Mouse (Mus musculus) kidney, postnatal 36 days (tissue): ENCODE data around the gene Usp24.
A peak's percentile ranks its signal among the peaks of the same experiment; 100 is the strongest.

ENCODE experiments used
- DNase-seq, 2 experiments: peaks; one replicate each; pipeline ENCODE4 v3.0.0; 2021 to 2022; ENCODE audit warnings: mixed read lengths in 2 of 2

Usp24 gene

DNA sequence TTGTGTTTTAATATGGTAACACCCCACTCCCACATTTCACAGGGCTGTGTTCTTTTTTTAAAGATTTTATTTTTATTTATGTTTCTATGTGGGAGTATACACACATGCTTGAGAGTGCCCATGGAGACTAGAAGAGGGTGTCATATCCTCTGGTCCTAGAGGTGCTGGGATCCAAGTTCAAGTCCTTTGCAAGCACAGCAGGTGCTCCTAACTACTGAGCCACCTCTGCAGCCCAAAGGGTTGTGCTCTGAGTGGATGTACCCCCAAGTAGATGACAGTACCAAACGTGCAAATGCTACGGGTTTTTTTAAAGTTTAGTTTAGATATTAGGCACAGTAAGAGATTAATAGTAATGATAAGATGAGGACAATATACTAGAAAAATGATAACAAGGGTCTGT lies 119.4 kb downstream of the Usp24 start:
- no peak for DNase-seq

DNA sequence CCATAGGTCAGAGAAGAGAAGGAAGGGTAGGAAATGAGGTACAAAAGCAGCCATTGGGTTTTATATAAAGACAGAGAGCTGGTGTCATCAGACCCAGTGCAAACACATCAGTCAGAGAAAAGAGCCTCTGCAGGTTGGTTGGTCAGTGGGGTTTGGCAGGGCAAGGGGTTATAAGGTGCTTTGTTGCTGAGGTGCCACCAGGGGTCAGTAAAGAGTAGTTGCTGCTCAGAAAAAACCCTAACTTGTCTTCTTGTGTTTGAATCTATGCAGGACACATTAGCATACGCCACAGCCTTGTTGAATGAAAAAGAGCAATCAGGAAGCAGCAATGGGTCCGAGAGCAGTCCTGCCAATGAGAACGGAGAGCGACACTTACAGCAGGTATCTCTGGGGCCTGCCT lies 120.5 kb downstream of the Usp24 start:
- peak in 1 of 2 experiments; percentile 35 for DNase-seq

DNA sequence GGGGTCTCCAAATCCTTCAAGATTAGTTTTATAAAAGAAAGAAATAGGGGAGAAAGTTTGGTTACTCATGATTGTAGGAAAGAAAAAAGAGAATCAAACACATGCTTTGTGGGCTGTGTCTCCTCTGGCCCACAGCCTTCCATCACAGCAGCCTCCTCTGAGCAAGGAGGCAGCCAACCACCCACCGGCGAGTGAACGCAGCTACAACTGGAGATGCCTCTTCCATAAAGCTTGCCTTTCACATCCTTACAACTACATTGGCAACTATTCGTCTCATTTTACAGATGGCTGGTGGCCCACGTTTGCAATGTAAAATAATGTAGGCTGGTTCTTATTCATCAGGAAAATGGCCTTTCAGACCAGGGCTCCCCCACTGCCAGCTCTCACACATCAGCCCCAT lies 121.2 kb downstream of the Usp24 start:
- DNase-seq: no peak

DNA sequence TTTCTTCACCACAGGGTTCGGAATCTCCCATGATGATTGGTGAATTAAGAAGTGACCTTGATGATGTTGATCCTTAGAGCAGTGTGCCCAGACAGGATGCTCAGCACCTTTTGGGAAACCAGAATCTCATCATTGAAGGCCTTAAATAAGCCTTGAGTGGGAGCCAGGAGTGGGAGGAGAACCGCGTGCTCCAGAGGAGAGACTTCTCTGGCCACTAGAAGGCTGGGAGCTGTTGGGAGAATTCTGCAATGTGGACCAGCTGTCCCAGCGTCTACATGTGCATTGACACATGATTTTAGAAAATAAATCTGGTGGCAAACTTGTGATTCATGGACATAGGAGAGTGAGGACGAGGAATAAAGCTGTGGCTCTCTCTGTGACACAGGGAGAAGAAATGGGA lies 122.8 kb downstream of the Usp24 start:
- DNase-seq: no peak

DNA sequence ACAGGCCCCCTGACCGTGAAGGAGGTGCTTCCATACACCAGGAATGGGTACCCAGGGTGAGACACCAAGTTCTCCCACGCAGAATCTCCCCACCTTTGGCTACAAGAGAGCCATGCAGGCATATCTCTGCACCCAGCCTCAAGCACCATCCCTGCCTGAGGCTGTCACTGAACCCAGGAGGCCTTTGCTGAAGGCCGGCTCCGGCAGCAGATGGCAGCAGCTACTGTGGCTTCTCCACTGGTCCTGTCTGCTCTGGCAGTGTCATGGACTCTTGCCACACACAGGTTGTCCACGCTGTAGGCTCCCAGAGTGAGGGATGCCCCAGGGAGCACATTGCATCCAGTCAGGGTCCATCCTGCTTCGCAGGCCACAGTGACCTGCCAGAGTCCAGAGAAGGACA lies 127.2 kb downstream of the Usp24 start:
- no peak for DNase-seq

DNA sequence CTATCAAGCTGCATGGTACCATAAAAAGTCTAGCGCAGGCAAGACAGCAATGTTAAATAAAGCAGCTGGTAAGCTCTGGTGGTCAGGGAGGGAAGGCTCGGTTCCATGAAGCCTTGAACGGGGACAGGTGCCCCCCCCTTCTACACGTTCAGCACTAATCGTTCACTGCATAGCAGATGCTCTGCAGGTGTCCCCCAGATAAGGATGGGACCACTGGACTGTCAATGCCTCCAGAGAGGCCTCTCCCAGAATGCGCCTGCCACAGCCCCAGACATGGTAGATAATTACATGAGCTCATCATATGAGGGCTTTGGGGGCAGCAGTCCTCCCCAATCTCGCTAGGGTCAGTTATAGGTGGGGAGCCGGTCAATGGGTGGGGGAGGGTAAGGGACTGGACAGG lies 133.3 kb downstream of the Usp24 start:
- no peak for DNase-seq

DNA sequence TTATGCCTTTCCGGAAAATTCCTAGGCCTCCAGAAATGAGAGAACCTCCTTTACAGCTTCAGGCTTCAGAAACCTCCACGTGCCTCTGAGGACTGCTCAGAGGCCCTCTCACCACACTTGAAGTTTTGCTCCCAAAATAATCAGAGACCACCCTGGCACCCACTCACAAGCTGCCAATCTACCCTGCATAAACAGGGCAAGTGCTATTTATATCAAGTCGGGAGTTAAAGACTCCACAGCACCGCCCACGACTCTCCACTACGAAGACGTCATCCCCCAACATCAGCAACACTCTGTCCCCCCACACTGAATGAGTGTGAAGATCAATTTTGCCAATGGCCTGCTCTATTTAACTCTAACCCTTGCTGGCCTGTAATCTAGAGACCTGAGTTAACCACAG lies 136.4 kb downstream of the Usp24 start:
- DNase-seq: no peak

DNA sequence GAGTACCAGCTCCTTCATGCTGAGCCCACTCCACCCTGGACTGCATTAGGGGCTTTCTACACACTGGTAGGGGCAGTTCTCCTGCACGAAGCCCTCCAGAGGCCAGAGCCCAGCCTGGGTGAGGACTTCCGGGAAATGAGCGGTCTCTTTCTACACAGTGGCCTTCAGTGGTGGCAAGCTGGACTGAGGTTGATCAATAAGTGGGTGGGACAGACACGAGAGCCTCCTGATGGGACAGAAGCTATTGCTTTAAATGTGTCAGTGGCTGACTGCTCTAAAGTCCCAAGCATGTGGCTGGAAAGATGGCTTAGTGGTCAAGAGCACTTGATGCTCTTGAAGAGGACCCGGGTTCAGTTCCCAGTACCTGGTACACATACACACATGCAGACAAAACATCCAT lies 137.1 kb downstream of the Usp24 start:
- no peak for DNase-seq

DNA sequence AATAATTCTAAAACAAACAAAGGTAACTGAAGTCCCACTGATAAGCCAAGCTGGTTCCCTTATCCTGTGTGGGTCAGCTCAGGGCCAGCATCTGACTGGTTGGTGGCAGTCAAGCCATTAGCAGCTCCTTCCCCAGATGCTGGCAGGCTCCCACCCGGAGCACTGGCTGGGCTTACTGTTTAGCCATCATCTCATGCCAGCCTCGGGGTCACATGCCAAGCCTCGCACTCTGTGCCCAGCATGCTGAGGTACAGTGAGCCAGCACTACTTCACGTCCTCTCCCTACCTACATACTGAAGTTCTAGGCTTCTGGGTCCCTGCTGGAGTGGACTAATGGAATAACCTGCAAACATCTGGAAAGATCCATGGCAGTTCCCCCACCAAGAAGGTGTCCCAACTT lies 137.5 kb downstream of the Usp24 start:
- no peak for DNase-seq

DNA sequence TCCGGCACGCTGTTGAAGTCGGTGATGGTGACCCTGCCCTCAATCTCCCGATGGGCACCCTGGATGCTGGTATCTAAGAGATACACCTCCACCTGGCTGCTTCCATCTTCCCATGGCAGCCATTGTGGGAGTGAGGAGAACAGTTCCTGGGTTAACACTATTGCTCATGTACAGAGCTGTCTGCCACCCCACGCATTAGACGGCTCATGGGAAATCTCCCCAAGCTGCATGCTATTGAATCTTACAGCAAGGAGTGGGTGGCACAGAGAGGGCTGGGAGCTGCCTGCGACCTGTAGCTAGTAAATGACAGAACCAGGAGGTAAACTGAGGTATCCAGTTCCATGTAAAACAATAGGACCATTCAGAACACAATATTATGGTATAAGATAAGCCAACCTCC lies 138.5 kb downstream of the Usp24 start:
- DNase-seq: no peak

DNA sequence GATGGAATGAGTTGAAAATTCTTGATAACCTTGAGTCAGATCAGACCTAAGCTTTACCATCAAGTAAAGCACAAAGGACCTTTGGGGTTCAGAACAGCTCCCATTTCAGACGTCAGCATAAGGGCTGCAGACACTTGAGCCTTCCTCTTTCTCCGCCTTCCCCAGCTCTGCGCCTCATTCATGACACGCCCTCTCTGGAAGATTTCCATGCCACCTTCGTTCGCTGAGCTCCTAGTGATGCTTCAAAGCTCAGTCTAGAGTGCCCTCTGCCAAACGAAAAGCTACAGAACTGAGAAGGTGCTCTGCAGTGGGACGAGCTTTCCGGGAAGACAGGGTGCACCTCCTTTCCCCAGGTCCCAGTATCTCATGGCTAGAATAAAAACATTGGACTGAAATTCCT lies 146.0 kb downstream of the Usp24 start:
- peak in 1 of 2 experiments; percentile 57 for DNase-seq

DNA sequence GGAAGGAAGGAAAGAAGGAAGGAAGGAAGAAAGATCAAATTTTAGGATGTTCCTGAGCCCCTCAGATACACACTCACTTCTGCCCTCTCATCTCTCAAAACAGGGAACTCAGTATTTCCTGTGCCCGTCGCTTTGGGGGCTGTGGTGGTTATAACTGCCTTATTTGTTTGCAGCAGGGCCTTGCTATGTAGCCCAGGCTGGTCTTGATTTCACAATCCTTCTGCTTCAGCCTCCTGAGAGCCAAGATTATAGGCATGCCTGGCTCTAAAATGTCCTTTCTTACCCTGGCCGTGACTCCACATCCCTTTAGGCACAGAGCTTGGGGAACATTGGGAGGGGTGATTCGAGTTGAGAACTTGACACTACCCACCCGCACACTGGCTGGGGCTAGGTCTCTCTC lies 146.5 kb downstream of the Usp24 start:
- DNase-seq: no peak

DNA sequence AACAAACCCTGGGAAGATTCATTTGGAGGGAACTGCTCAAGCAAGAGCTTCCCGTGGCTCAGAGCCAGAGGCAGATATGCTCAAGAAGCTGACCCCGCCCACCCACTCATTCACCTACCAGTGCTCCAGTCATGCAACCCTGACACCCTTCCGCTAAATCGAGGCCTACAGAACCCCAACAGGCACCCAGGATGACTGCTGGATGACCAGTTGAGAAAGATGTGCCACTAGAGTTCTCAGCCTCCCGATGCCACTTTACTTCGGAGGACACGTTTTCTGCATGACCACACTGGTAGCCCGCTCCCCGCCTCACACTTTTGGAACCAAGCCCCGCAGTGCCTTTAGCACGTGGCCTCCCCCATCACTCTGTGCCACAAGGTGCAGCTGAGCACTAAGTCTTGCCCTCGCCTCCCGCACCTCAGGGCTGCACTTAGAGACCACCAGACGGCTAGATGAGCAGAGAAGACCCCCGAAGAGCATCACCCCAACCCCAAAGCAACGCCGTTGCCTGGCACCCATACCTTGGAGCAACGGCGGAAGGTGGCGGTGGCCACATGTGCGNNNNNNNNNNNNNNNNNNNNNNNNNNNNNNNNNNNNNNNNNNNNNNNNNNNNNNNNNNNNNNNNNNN lies 147.3 kb downstream of the Usp24 start:
- DNase-seq: peak; percentile 32 to 47

DNA sequence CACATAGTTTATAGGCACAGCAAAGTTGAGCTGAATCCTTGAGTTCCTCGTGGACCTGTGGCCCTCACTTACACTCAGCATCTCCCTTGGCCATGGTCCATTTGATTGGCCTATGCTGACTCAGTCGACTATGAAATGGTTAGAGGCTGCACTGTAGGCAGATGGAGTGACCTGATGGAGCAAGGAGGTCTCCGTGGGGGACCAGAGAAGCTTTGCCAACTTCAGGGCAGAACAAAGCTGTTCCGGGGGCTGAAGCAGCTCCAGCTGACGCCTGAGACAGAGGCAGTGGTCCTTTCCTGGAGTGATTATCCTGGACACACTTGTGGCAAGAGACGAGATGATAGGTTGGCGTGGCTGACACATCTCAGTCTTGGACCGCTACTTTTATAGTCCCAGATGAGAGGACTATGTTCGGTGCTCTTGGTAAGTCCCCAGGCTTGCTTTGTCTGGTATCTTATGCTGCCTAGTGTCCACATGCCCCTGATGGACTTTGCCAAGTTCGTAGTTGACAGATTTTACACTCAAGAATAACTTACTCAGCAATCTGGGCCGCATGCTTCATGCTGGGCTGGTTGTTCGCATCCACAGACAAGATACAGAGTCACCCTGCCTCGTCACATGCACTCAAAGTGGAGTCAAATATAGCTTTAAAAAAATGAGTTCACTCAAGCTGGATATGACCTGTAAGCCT lies 151.6 kb downstream of the Usp24 start:
- no peak for DNase-seq

DNA sequence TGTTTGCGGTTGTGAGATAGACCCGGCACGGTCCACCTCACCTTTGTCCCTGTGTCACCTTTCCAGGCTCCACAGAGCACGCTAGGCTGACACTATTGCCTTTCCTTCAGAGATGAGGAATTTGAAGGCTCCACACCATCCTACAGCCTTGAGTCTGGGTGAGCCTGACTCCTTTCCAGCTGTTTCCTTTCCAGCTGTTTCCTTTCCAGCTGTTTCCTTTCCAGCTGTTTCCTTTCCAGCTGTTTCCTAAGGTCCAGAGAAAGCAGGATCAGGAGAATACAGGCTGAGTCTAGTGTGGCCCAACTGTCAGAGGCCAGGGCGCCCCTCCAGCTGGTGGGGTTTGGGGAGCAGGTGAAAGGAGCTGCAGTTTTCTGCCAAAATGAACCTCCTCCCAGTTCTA lies 154.9 kb downstream of the Usp24 start:
- DNase-seq: no peak

DNA sequence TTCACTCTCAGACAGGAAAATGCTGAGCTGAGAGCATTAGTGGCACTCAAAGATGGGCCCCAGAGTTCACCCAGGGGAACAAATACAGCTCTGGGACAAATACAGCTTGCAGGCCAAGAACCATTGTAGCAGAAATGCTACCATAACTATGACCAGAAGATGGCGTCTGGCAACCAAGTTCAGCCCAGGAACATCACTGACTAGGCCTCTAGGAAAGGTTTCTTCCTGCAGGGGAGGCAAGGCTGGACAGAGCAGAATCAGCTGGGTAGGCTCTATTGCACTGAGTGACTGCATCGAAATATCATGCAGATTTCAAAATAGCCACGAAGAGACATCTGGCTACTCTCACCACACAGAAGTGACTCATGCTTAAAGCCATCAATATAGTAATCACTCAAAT lies 156.3 kb downstream of the Usp24 start:
- DNase-seq: peak; percentile 75 to 76

DNA sequence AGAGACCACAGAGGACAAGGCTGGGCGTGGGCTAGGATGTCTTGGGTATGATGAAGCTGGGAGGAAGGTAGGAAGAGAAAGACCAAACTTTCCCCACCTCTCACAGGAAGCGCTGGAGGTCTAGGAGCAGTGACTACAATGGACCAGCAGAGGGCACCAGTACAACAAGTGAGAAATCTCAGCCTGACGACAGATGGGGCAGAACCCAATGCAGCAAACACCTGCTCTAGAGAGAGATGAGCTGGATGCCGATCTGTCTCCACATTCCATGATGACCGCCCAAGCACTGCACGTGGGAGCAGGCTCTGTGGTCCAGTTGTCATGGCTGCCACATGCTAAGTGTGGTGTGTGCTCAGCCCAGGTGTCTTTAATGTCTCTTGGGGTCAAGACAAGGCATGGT lies 158.2 kb downstream of the Usp24 start:
- DNase-seq: peak in 1 of 2 experiments; percentile 75

DNA sequence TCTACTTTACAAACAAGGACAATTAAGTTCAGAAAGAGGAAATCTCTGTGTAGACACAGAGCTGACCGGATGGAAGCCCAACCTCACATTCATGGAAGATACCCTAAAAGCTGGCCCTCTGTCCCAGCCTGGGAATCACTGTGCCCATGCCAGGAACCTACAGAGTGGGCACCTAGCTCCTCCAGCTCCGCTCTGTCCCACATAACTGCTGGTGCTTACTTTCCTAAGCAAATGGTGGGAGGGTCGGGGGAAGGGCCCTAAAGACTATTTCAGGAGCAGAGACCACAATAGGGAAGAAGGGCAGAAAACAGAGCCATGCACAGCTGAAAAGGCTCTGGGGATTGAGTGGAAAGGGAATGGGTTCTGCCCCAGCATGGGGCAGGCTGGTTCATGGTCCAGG lies 164.5 kb downstream of the Usp24 start:
- DNase-seq: no peak

DNA sequence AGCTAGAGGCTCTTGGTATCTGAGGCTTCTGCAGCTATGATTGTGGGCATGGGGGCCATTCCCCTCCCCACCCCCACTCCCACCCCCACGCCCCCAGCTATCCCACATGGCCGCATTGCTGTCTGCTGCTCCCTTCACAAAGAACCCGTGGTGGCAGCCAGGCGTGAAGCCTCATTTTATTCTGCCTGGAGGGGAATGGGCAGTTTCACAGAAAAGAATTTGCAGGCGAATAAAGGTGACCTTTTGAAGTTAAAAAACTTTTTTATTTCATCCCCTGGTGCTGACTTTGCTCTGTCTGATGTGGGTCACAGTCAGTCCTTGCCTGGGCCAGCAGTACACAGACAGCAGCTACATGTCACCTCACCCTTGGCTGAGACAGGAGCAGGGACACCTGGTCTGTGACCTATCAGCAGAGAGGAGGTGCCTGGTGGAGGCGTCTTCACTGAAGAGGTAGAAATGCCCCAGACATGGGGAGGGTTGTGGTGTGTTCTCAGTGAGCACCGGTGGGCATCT lies 167.3 kb downstream of the Usp24 start:
- DNase-seq: peak; percentile 34 to 40

DNA sequence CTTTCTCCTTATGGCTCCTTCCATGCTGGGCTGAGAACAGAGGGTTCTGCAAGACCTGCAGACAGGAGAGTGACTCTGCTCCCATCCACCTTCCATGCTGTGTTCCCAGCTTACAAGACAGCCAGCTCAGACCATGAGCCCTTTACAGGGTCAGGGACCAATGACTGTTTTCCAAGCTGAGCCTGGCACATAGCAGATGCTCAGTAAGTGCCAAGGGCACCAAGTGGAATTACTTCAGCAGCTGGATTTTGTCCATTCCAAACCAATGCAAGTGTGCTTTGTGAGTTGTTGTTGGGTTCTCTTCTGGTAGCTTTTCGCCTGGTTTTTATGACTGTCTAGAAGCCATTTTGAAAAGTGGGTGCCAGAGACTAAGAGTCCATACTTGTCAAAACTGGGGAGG lies 167.8 kb downstream of the Usp24 start:
- DNase-seq: no peak

DNA sequence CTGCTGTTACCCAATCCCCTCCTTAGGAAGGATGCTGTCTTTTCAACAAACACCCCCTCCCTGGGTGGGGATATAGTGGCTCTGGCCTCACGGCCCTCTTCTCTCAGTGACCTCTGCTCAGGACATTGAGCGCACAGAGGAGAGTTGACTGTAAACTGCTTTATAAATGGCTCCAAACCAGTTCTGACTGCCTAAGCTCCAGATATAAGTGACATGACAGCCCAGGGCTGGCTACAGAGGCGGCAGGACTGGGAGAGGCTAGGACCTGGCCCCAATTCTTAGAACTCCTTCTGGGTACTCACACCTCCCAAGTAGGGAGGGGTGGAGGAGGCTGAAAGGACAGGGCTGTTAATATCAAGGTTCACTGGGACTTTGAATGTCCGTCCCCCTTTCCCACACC lies 174.6 kb downstream of the Usp24 start:
- DNase-seq: peak; percentile 46 to 63
